Mouse (Mus musculus) heart, adult 2 months (tissue): Measurements from ENCODE around the gene Cep112.

ENCODE experiments used
- CTCF ChIP-seq: fragments of 200-600 bp; IDR thresholded peaks from 2 replicates; pipeline ENCODE4 v1.8.1; 2022; ENCODE audit warnings: antibody characterized with exemption, mild to moderate bottlenecking, moderate library complexity
- EP300 ChIP-seq: fragments of 200-500 bp; IDR thresholded peaks from 2 replicates; pipeline ENCODE4 v1.6.1; 2011; ENCODE audit warnings: low read depth, low read length, control low read depth; ENCODE audit not compliant: insufficient read depth
- POLR2A ChIP-seq: fragments of 200-500 bp; IDR thresholded peaks from 2 replicates; pipeline ENCODE4 v1.6.1; 2011; ENCODE audit warnings: mild to moderate bottlenecking, low read depth, low read length, control low read depth; ENCODE audit not compliant: insufficient read depth

DNA sequence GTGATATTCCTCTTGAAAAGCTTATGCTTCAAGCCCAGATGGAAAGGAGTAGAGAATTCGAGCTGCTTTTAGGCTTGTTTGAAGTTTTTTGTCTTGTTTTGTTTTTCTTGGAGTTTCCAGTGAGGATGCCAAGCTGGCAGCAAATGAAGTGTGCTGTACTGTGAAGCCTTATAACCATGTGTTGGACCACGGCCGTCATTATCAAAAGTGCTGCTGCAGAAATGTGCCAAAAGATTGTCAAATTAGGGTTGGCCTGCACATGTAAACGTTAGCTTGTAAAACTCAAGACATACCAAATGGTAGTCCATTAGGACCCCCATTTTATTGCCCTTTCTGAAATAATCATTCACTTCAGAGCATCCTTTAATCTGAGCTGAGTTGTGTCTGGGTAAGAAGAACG is 137.1 kb downstream of the Cep112 start:
- no peak for TF ChIP-seq POLR2A
- TF ChIP-seq CTCF = no peak
- no peak for TF ChIP-seq EP300
